Mouse (Mus musculus): ENCODE measurements around the gene Emid1. TPM values are rescaled to one million over a fixed set of nuclear protein-coding genes. Genes with fewer than 3 reads are reported as not detected.

Emid1 gene
- polyA plus RNA-seq, 1 experiment, result 13.3 TPM

DNA sequence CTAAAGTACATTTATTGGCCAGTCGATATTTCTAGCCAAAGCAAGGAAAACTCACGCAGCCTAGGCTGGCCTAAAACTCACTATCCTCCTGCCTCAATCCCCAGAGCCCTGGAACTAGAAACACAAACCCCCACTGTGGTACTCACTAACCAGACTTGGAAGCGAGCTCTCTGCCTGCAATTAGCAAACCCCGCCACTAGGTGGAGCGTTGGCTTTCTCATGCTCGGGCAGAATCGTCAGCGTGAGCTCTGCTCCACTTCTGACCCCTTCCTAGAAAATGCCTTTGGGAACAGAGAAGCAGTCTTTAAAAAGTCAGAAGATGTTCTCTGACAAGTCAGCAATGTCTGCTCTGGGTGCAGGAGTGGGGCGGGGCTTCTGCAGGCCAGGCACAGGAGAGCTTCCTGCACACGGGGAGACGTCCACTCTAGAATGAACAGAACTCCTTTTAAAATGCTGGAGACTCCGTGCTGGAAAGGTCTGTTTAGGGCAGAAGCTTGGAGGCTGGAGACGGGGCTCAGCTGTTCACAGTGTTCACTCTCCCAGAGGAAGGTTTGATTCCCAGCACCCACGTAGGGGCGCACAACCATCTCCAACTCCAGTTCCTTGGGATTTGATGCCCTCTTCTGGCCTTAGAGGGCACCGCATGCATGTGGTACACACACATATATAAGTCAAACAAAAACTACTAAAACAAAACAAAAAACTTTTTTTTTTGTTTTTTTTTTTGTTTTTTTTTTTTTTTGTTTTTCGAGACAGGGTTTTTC lies 8.8 kb upstream of the Emid1 start:
- no peak overlapping the region for H3K4me3 ChIP-seq (replicated peaks; ENCODE audit: insufficient read depth, low read depth, low read length)
- no peak for TF ChIP-seq POLR2A (IDR thresholded peaks at IDR 0.05; ENCODE audit: borderline replicate concordance, insufficient read depth, low read length)
- TF ChIP-seq CTCF (IDR thresholded peaks at IDR 0.05; ENCODE audit: borderline replicate concordance, insufficient read depth, low read depth, low read length), result peak; percentile 63
- peaks cover 20% of the 10 kb centered on the region for H3K4me1 ChIP-seq (ENCODE audit: control insufficient read depth, insufficient read depth, low read length)
- 75% methylated on average over 17 of the region's 17 CpGs for WGBS
- DNase-seq, result peak in 1 of 2 experiments; percentile 54
- H3K27me3 ChIP-seq (ENCODE audit: control insufficient read depth, insufficient read depth, low read length), result no peaks in the 10 kb centered on the region
- H3K27ac ChIP-seq (ENCODE audit: insufficient read depth, low read length), result no peak overlapping the region

DNA sequence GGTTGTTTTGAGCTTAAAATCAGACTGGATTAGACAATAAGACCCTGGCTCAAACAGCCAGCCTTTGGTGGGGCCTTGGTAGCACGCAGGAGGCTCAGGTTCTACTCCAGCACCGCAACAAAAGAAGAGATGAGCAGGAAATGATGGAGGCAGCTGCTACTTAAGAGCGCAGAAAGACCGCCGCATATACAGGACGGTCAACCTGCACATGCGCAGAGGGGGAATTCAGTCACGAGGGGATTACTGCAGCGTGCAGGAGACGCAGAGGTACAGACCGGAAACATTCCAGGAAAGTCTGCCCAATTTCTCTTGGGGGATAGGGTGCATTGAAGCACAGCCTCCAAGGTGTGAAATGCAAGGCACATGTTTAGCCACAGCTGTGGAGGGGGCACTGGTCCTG lies 6.0 kb upstream of the Emid1 start:
- WGBS, result 97% methylated on average over 11 of the region's 11 CpGs
- TF ChIP-seq CTCF (IDR thresholded peaks at IDR 0.05; ENCODE audit: borderline replicate concordance, insufficient read depth, low read depth, low read length) (no peak), POLR2A (IDR thresholded peaks at IDR 0.05; ENCODE audit: borderline replicate concordance, insufficient read depth, low read length) (no peak)
- H3K4me3 ChIP-seq (replicated peaks; ENCODE audit: insufficient read depth, low read depth, low read length), result no peak overlapping the region
- H3K4me1 ChIP-seq (ENCODE audit: control insufficient read depth, insufficient read depth, low read length), result peaks cover 24% of the 10 kb centered on the region
- H3K27me3 ChIP-seq (ENCODE audit: control insufficient read depth, insufficient read depth, low read length), result no peaks in the 10 kb centered on the region
- DNase-seq, result no peak
- H3K27ac ChIP-seq (ENCODE audit: insufficient read depth, low read length), result no peak overlapping the region

DNA sequence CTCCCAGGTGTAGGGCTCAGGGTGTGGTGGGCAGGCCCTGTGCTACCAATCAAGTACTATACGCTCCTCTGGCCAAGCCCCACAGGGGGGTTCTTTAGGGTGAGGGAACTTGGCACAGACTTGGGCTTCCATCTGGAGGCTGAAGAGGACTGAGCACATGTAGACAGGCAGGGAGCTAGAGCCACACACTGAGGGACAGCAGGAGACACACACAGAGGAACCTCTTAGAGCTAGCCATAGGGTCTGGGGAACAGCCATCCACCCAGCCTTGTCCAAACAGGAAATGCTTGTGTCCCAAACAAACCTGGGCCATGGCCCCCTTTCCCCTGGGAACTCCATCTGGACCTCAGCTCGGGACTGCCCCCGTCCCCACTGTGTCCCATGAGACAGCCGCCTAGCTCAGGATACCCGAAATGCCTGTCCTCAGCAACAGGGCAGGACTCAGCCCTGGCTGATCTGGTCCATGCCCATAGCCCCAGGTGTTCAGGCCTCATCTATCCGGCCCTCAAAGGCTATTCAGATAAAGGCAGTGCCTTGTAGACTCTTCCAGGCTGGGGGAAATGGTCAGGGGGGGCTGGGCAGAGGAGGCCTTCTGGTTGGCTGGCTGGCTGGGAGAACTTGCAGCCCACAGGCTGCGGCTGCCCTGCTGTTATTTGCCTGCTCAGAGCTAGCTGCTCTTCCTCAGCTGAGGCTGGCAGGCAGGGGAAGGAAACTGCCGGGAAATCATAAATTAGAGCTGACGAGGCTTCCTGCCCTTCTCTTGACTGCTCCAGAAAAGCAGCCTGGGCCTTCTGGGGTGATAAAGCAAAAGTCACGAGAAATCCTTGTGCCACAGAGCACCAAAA lies 3.1 kb upstream of the Emid1 start:
- no peak overlapping the region for H3K27ac ChIP-seq (ENCODE audit: insufficient read depth, low read length)
- TF ChIP-seq POLR2A (IDR thresholded peaks at IDR 0.05; ENCODE audit: borderline replicate concordance, insufficient read depth, low read length) (no peak), CTCF (IDR thresholded peaks at IDR 0.05; ENCODE audit: borderline replicate concordance, insufficient read depth, low read depth, low read length) (no peak)
- DNase-seq, result peak; percentile 66

DNA sequence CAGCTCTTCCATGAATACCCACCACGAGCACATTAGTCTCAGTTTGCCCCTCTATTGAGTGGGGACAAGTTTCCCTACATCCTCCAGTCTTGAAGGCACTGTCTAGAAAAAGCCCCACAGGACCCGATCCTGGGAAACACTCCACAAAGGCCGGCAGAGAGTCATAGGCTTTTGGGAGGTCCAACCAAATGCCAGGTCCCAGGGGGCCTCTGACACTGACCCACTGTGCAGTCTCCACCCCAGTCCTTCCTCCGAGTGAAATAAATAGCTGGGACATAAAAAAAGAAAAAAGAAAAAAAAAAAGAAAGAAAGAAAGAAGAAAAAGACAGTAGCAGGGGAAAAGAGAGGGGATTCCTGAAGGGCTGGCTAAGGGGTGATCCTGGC lies 818 bp downstream of the Emid1 start:
- 80% methylated on average over 4 of the region's 4 CpGs for WGBS

More for the DNA sequence above, 3.1 kb upstream of the Emid1 start:
- H3K4me1 ChIP-seq (ENCODE audit: control insufficient read depth, insufficient read depth, low read length), result peaks cover 31% of the 10 kb centered on the region
- no peaks in the 10 kb centered on the region; the same call in 1 of the 2 replicates for H3K27me3 ChIP-seq (ENCODE audit: control insufficient read depth, insufficient read depth, low read length)
- 31% methylated on average over 10 of the region's 10 CpGs for WGBS
- no peak overlapping the region for H3K4me3 ChIP-seq (replicated peaks; ENCODE audit: insufficient read depth, low read depth, low read length)

DNA sequence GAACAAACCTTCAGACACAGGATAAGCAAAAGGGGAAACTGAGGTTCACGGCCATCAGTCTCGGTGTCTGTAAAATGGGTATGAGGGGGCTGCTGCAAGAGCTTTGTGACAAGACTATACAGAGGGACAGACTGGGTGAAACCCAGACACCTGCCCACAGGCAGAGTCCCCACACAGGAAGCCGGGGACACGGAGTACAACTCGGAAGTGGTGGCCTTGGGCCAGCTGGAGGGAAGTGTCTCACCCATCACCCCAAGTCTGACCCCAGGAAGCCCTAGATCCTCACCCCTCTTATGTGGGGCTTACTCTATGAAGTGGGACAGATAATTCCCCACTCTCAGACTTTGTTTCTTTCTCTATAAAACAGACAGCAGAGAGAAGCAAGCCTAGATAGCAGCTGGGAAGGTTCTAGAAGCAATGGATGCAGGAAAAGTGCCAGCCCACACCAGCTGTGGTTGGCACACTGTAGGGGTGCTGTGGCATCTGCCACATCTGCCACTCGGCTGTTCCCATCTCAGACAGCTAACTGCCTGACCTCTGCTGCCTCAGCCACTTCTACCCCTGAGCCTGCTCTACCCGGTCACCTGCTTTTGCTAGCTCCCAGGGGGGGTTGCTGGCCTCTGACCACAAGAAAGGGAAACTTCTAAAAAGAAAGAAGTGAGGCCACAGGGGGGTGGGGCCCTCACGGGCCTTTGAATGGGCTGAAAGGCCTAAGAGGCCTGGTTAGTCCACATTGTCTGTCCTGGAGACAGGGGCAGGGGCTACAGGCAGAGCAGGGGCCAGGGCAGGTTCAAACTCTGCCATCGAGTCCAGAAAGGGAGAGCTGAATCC lies 1.4 kb downstream of the Emid1 start:
- Histone ChIP-seq H3K27me3 (ENCODE audit: control insufficient read depth, insufficient read depth, low read length) (no peaks in the 10 kb centered on the region; the same call in 1 of the 2 replicates), H3K27ac (ENCODE audit: insufficient read depth, low read length) (no peak overlapping the region), H3K4me1 (ENCODE audit: control insufficient read depth, insufficient read depth, low read length) (peaks cover 23% of the 10 kb centered on the region), H3K4me3 (replicated peaks; ENCODE audit: insufficient read depth, low read depth, low read length) (no peak overlapping the region)
- no peak for TF ChIP-seq POLR2A (IDR thresholded peaks at IDR 0.05; ENCODE audit: borderline replicate concordance, insufficient read depth, low read length)
- no peak for TF ChIP-seq CTCF (IDR thresholded peaks at IDR 0.05; ENCODE audit: borderline replicate concordance, insufficient read depth, low read depth, low read length)
- no peak for DNase-seq
- 85% methylated on average over 9 of the region's 9 CpGs for WGBS

More for the DNA sequence above, 818 bp downstream of the Emid1 start:
- Histone ChIP-seq H3K4me1 (ENCODE audit: control insufficient read depth, insufficient read depth, low read length) (peaks cover 24% of the 10 kb centered on the region), H3K27me3 (ENCODE audit: control insufficient read depth, insufficient read depth, low read length) (no peaks in the 10 kb centered on the region; the same call in 1 of the 2 replicates), H3K4me3 (replicated peaks; ENCODE audit: insufficient read depth, low read depth, low read length) (no peak overlapping the region), H3K27ac (ENCODE audit: insufficient read depth, low read length) (no peak overlapping the region)
- no peak for TF ChIP-seq CTCF (IDR thresholded peaks at IDR 0.05; ENCODE audit: borderline replicate concordance, insufficient read depth, low read depth, low read length)
- TF ChIP-seq POLR2A (IDR thresholded peaks at IDR 0.05; ENCODE audit: borderline replicate concordance, insufficient read depth, low read length), result no peak
- no peak for DNase-seq

DNA sequence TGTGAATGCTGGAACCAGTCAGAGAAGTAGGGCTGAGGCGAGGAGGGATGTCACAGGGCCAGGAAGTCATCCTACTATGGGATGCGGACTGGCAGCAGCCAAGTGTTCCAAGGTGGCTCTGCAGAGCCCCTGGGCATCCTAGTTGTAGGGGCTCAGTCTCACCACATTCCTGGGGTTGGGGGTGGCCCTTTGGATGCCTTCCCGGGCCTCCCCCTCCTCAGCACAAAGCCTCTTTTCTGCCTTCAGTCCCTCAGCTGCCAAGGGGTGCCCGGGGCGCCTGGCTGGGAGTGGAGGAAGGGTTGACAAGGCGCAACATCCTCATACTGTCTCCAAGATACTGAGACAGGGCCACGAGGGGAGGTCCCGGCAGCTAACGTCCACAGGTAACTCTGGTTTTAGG lies 2.1 kb downstream of the Emid1 start:
- 70% methylated on average over 9 of the region's 9 CpGs for WGBS
- H3K4me3 ChIP-seq (replicated peaks; ENCODE audit: insufficient read depth, low read depth, low read length), result no peak overlapping the region
- no peaks in the 10 kb centered on the region; the same call in 1 of the 2 replicates for H3K27me3 ChIP-seq (ENCODE audit: control insufficient read depth, insufficient read depth, low read length)
- H3K4me1 ChIP-seq (ENCODE audit: control insufficient read depth, insufficient read depth, low read length), result peaks cover 16% of the 10 kb centered on the region
- H3K27ac ChIP-seq (ENCODE audit: insufficient read depth, low read length), result no peak overlapping the region
- TF ChIP-seq POLR2A (IDR thresholded peaks at IDR 0.05; ENCODE audit: borderline replicate concordance, insufficient read depth, low read length) (no peak), CTCF (IDR thresholded peaks at IDR 0.05; ENCODE audit: borderline replicate concordance, insufficient read depth, low read depth, low read length) (no peak)
- DNase-seq, result no peak

DNA sequence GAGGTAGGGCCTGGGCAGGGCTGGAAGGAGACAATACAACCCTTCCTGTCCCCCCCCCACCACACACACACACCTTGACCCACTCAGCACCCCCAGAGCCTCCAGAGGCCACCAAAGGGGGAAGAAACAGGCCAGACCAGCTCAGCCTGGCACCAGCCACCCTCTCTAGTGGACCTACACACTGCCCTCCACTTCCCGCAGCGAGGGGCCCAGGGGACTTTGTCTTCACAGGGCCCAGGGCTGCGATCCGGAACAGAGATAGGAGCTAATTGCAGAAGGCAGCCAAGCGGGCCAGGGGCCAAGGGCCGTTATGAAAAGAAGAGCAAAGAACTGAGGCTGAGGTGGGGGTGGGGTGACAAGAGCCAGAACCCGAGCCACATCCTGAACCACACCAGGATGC lies 2.8 kb downstream of the Emid1 start:
- H3K4me1 ChIP-seq (ENCODE audit: control insufficient read depth, insufficient read depth, low read length), result peaks cover 9% of the 10 kb centered on the region
- H3K27me3 ChIP-seq (ENCODE audit: control insufficient read depth, insufficient read depth, low read length), result no peaks in the 10 kb centered on the region; the same call in 1 of the 2 replicates
- TF ChIP-seq CTCF (IDR thresholded peaks at IDR 0.05; ENCODE audit: borderline replicate concordance, insufficient read depth, low read depth, low read length), result no peak
- no peak for TF ChIP-seq POLR2A (IDR thresholded peaks at IDR 0.05; ENCODE audit: borderline replicate concordance, insufficient read depth, low read length)
- H3K27ac ChIP-seq (ENCODE audit: insufficient read depth, low read length), result no peak overlapping the region
- H3K4me3 ChIP-seq (replicated peaks; ENCODE audit: insufficient read depth, low read depth, low read length), result no peak overlapping the region
- 47% methylated on average over 7 of the region's 7 CpGs for WGBS
- DNase-seq, result no peak
